Mouse (Mus musculus) kidney, postnatal 0 days (tissue): ENCODE results near the gene Ccdc13. TPM values are rescaled to one million over a fixed set of nuclear protein-coding genes. Genes with fewer than 3 reads are reported as not detected.

ENCODE experiments used
- ATAC-seq: fragments of 200-750 bp; cut with Nextera tagmentation; replicated peaks from 2 replicates; pipeline ENCODE4 v1.8.0; 2017; ENCODE audit warnings: low read depth, moderate number of reproducible peaks, moderate TSS enrichment, moderate library complexity; ENCODE audit not compliant: low FRiP score
- DNase-seq: peaks from one replicate; pipeline ENCODE4 v3.0.0-alpha.2; 2016; ENCODE audit warnings: low spot score
- H3K27ac ChIP-seq: fragments of 300-500 bp; sonication (generic); 2 replicates; pipeline ENCODE4 v1.5.1; 2014; ENCODE audit warnings: mild to moderate bottlenecking
- H3K27me3 ChIP-seq: fragments of 300-500 bp; sonication (generic); 2 replicates; pipeline ENCODE4 v1.6.1; 2014; ENCODE audit warnings: low read length, mixed read lengths; ENCODE audit not compliant: insufficient read depth
- H3K36me3 ChIP-seq: fragments of 300-500 bp; sonication (generic); 2 replicates; pipeline ENCODE4 v1.6.1; 2014; ENCODE audit warnings: low read length, mixed read lengths; ENCODE audit not compliant: insufficient read depth
- H3K4me1 ChIP-seq: fragments of 300-500 bp; sonication (generic); replicated peaks from 2 replicates; pipeline ENCODE4 v1.6.1; 2014; ENCODE audit warnings: antibody characterized with exemption, low read length, mixed read lengths; ENCODE audit not compliant: insufficient read depth
- H3K4me2 ChIP-seq: fragments of 300-500 bp; sonication (generic); 2 replicates; pipeline ENCODE4 v1.6.1; 2014; ENCODE audit warnings: mild to moderate bottlenecking, low read length, moderate library complexity, mixed read lengths
- H3K4me3 ChIP-seq: fragments of 300-500 bp; sonication (generic); replicated peaks from 2 replicates; pipeline ENCODE4 v1.5.1; 2014; ENCODE audit warnings: low read depth, low read length
- H3K9ac ChIP-seq: fragments of 300-500 bp; sonication (generic); 2 replicates; pipeline ENCODE4 v1.6.1; 2014; ENCODE audit warnings: low read depth, low read length
- H3K9me3 ChIP-seq: fragments of 300-500 bp; sonication (generic); replicated peaks from 2 replicates; pipeline ENCODE4 v1.6.1; 2016; ENCODE audit warnings: low read length, inconsistent platforms, mixed read lengths
- CTCF ChIP-seq: IDR thresholded peaks from 2 replicates; pipeline ENCODE4 v1.5.1; 2016; ENCODE audit warnings: antibody characterized with exemption, low read depth, mild to moderate bottlenecking, moderate library complexity
- WGBS: fragments of 180-500 bp; shearing (Covaris S2); extraction: QIAGEN DNeasy Blood & Tissue Kit; methylation state at CpG from one replicate; pipeline ENCODE4 v1.1.7; 2014; 5-methylcytosine and 5-hydroxymethylcytosine counted together
- polyA plus RNA-seq: library from polyadenylated mRNA; unstranded; fragments of >200 nt; fragmentation: Nextera tagmentation; extraction: Ambion mirVana; gene quantifications from 2 replicates; pipeline ENCODE4 v1.2.1, GENCODE M21; 2015

Gene Ccdc13
- polyA plus RNA-seq, 1 experiment from 2014 or later, result 0.25 TPM

- Histone ChIP-seq H3K27ac (no peak overlapping the region), H3K4me1 (no peaks in the 10 kb centered on the region), H3K4me3 (no peak overlapping the region), H3K27me3 (no peaks in the 10 kb centered on the region), H3K4me2 (no peak overlapping the region), H3K36me3 (no peaks in the 10 kb centered on the region), H3K9me3 (no peaks in the 10 kb centered on the region), H3K9ac (no peak overlapping the region)
- no peak for TF ChIP-seq CTCF
- ATAC-seq (no peak), DNase-seq (no peak)
- WGBS, result 75% methylated on average over 2 of the region's 2 CpGs
These were observed 32.9 kb upstream of the Ccdc13 start for GRCm38 (mm10) chr9:121872062-121872683.

GRCm38 (mm10) chr9:121869973-121870515 lies 30.8 kb upstream of the Ccdc13 start:
- TF ChIP-seq CTCF, result no peak
- 36% methylated on average over 4 of the region's 4 CpGs for WGBS
- no peaks in the 10 kb centered on the region for H3K9me3 ChIP-seq
- H3K36me3 ChIP-seq, result no peaks in the 10 kb centered on the region
- no peaks in the 10 kb centered on the region for H3K27me3 ChIP-seq
- H3K9ac ChIP-seq, result no peak overlapping the region
- H3K4me3 ChIP-seq, result no peak overlapping the region
- H3K4me1 ChIP-seq, result no peaks in the 10 kb centered on the region
- DNase-seq, result no peak
- H3K4me2 ChIP-seq, result no peak overlapping the region
- ATAC-seq, result no peak
- H3K27ac ChIP-seq, result no peak overlapping the region

- Histone ChIP-seq H3K27ac (no peak overlapping the region), H3K27me3 (no peaks in the 10 kb centered on the region), H3K9ac (no peak overlapping the region), H3K4me1 (no peaks in the 10 kb centered on the region), H3K4me2 (no peak overlapping the region), H3K4me3 (no peak overlapping the region), H3K9me3 (no peaks in the 10 kb centered on the region), H3K36me3 (no peaks in the 10 kb centered on the region)
- ATAC-seq, result no peak
- no peak for TF ChIP-seq CTCF
- no peak for DNase-seq
- WGBS, result 80% methylated on average over 5 of the region's 5 CpGs
These were observed 30.2 kb upstream of the Ccdc13 start for GRCm38 (mm10) chr9:121869432-121869831.

- H3K27me3 ChIP-seq, result no peaks in the 10 kb centered on the region
- no peak overlapping the region for H3K27ac ChIP-seq
- no peak overlapping the region for H3K4me3 ChIP-seq
- H3K9ac ChIP-seq, result no peak overlapping the region
- H3K9me3 ChIP-seq, result no peaks in the 10 kb centered on the region
- ATAC-seq (no peak), DNase-seq (peak; percentile 81)
- no peaks in the 10 kb centered on the region for H3K36me3 ChIP-seq
- H3K4me2 ChIP-seq, result no peak overlapping the region
- 60% methylated on average over 6 of the region's 6 CpGs for WGBS
- no peaks in the 10 kb centered on the region for H3K4me1 ChIP-seq
- TF ChIP-seq CTCF, result no peak
These were observed 29.0 kb upstream of the Ccdc13 start for GRCm38 (mm10) chr9:121868236-121868635.

GRCm38 (mm10) chr9:121867632-121868031 lies 28.4 kb upstream of the Ccdc13 start:
- Histone ChIP-seq H3K27me3 (no peaks in the 10 kb centered on the region), H3K4me1 (no peaks in the 10 kb centered on the region), H3K9ac (no peak overlapping the region), H3K4me2 (no peak overlapping the region), H3K36me3 (no peaks in the 10 kb centered on the region), H3K4me3 (no peak overlapping the region), H3K27ac (peak overlapping the region; percentile 27), H3K9me3 (no peaks in the 10 kb centered on the region)
- 73% methylated on average over 6 of the region's 6 CpGs for WGBS
- ATAC-seq, result no peak
- DNase-seq, result peak; percentile 80
- no peak for TF ChIP-seq CTCF

GRCm38 (mm10) chr9:121865425-121866008 lies 26.3 kb upstream of the Ccdc13 start:
- no peak for DNase-seq
- 49% methylated on average over 3 of the region's 3 CpGs for WGBS
- no peak for TF ChIP-seq CTCF
- Histone ChIP-seq H3K4me1 (no peaks in the 10 kb centered on the region), H3K36me3 (no peaks in the 10 kb centered on the region), H3K9me3 (no peaks in the 10 kb centered on the region), H3K27ac (no peak overlapping the region), H3K4me3 (no peak overlapping the region), H3K27me3 (no peaks in the 10 kb centered on the region), H3K9ac (no peak overlapping the region), H3K4me2 (no peak overlapping the region)
- ATAC-seq, result no peak
